Mouse (Mus musculus) limb, embryonic 15.5 days (tissue): Measurements from ENCODE around the gene Cyp2w1. TPM values are rescaled to one million over a fixed set of nuclear protein-coding genes. Genes with fewer than 3 reads are reported as not detected.

Experiments used
- ATAC-seq: fragments of 200-750 bp; cut with Nextera tagmentation; 2 replicates; pipeline ENCODE4 v1.8.0; 2017; ENCODE audit warnings: low read depth, moderate TSS enrichment; ENCODE audit not compliant: insufficient number of reproducible peaks, low FRiP score, low TSS enrichment
- H3K27ac ChIP-seq: fragments of 300-500 bp; sonication (generic); 2 replicates; pipeline ENCODE4 v1.5.1; 2015; ENCODE audit warnings: moderate library complexity, mild to moderate bottlenecking, inconsistent platforms
- H3K27me3 ChIP-seq: fragments of 300-500 bp; sonication (generic); 2 replicates; pipeline ENCODE4 v1.6.1; 2015; ENCODE audit warnings: inconsistent platforms
- H3K36me3 ChIP-seq: fragments of 300-500 bp; sonication (generic); 2 replicates; pipeline ENCODE4 v1.6.1; 2015; ENCODE audit warnings: inconsistent platforms
- H3K4me1 ChIP-seq: fragments of 300-500 bp; sonication (generic); 2 replicates; pipeline ENCODE4 v1.6.1; 2015; ENCODE audit warnings: inconsistent platforms
- H3K4me2 ChIP-seq: fragments of 300-500 bp; sonication (generic); 2 replicates; pipeline ENCODE4 v1.6.1; 2015; ENCODE audit warnings: mild to moderate bottlenecking, inconsistent platforms
- H3K4me3 ChIP-seq: fragments of 300-500 bp; sonication (generic); 2 replicates; pipeline ENCODE4 v1.5.1; 2015; ENCODE audit warnings: mild to moderate bottlenecking, inconsistent platforms
- H3K9ac ChIP-seq: fragments of 300-500 bp; sonication (generic); 2 replicates; pipeline ENCODE4 v1.6.1; 2015; ENCODE audit warnings: inconsistent platforms
- H3K9me3 ChIP-seq: fragments of 300-500 bp; sonication (generic); 2 replicates; pipeline ENCODE4 v1.6.1; 2016; ENCODE audit warnings: inconsistent platforms
- WGBS: fragments of 180-500 bp; shearing (Covaris S2); methylation state at CpG from one replicate; pipeline ENCODE4 v1.1.7; 2015; 5-methylcytosine and 5-hydroxymethylcytosine counted together
- polyA plus RNA-seq: library from polyadenylated mRNA; unstranded; fragments of >200 nt; fragmentation: Nextera tagmentation; extraction: Ambion mirVana; gene quantifications from 2 replicates; pipeline ENCODE4 v1.2.1, GENCODE M21; 2015

Gene Cyp2w1
- polyA plus RNA-seq, 1 experiment from 2014 or later, result 23.5 TPM

- no peaks in the 10 kb centered on the region for H3K36me3 ChIP-seq
- H3K9ac ChIP-seq, result no peak overlapping the region
- 62% methylated on average over 9 of the region's 9 CpGs for WGBS
- no peak overlapping the region for H3K4me3 ChIP-seq
- no peaks in the 10 kb centered on the region for H3K9me3 ChIP-seq
- H3K27ac ChIP-seq, result no peak overlapping the region
- no peak overlapping the region for H3K4me2 ChIP-seq
- H3K4me1 ChIP-seq, result peaks cover 24% of the 10 kb centered on the region
- no peak for ATAC-seq
- peaks cover 50% of the 10 kb centered on the region for H3K27me3 ChIP-seq
Measured at GRCm38 (mm10) chr5:139323260-139323924, 29.0 kb upstream of the Cyp2w1 start.

GRCm38 (mm10) chr5:139324045-139324491 is 28.3 kb upstream of the Cyp2w1 start:
- H3K4me2 ChIP-seq, result no peak overlapping the region
- H3K9me3 ChIP-seq, result no peaks in the 10 kb centered on the region
- H3K4me1 ChIP-seq, result peaks cover 24% of the 10 kb centered on the region
- no peaks in the 10 kb centered on the region for H3K36me3 ChIP-seq
- no peak overlapping the region for H3K9ac ChIP-seq
- H3K27ac ChIP-seq, result no peak overlapping the region
- 68% methylated on average over 5 of the region's 5 CpGs for WGBS
- H3K4me3 ChIP-seq, result no peak overlapping the region
- peaks cover 50% of the 10 kb centered on the region for H3K27me3 ChIP-seq
- ATAC-seq, result no peak

GRCm38 (mm10) chr5:139324691-139325394 is 27.6 kb upstream of the Cyp2w1 start:
- H3K4me2 ChIP-seq, result peak overlapping the region; percentile 98
- H3K4me3 ChIP-seq, result peak overlapping the region; percentile 57
- H3K27ac ChIP-seq, result no peak overlapping the region
- H3K36me3 ChIP-seq, result no peaks in the 10 kb centered on the region
- no peaks in the 10 kb centered on the region for H3K9me3 ChIP-seq
- H3K9ac ChIP-seq, result peak overlapping the region; percentile 59
- 2% methylated on average over 55 of the region's 62 CpGs for WGBS
- ATAC-seq, result peak; percentile 22; the same call in 1 of the 2 replicates
- peaks cover 50% of the 10 kb centered on the region for H3K27me3 ChIP-seq
- H3K4me1 ChIP-seq, result peaks cover 24% of the 10 kb centered on the region

- WGBS, result 3% methylated on average over 46 of the region's 61 CpGs
- peak; percentile 59; the same call in 1 of the 2 replicates for ATAC-seq
- peak within 1 kb of the TSS; percentile 57 for H3K4me3 ChIP-seq
- peak within 1 kb of the TSS; percentile 98 for H3K4me2 ChIP-seq
- peaks cover 50% of the 10 kb centered on the region for H3K27me3 ChIP-seq
- peaks cover 24% of the 10 kb centered on the region for H3K4me1 ChIP-seq
- H3K9ac ChIP-seq, result peak within 1 kb of the TSS; percentile 59
- H3K36me3 ChIP-seq, result no peaks in the 10 kb centered on the region
- no peaks in the 10 kb centered on the region for H3K9me3 ChIP-seq
- H3K27ac ChIP-seq, result no peak within 1 kb of the TSS
Measured at GRCm38 (mm10) chr5:139325395-139325966, 26.9 kb upstream of the Cyp2w1 start, which contains the start of gene Adap1. Gene Adap1, minus strand, starts transcription at chr5:139325622.

- Histone ChIP-seq H3K4me1 (peaks cover 29% of the 10 kb centered on the region), H3K4me2 (no peak overlapping the region), H3K4me3 (no peak overlapping the region), H3K9me3 (no peaks in the 10 kb centered on the region), H3K27ac (no peak overlapping the region), H3K36me3 (no peaks in the 10 kb centered on the region), H3K9ac (no peak overlapping the region), H3K27me3 (peaks cover 50% of the 10 kb centered on the region)
- WGBS, result 64% methylated on average over 13 of the region's 13 CpGs
- no peak for ATAC-seq
Measured at GRCm38 (mm10) chr5:139326111-139326696, 26.2 kb upstream of the Cyp2w1 start.

- no peaks in the 10 kb centered on the region for H3K36me3 ChIP-seq
- WGBS, result 70% methylated on average over 7 of the region's 7 CpGs
- no peak for ATAC-seq
- no peak overlapping the region for H3K4me3 ChIP-seq
- H3K27me3 ChIP-seq, result peaks cover 50% of the 10 kb centered on the region
- H3K4me2 ChIP-seq, result no peak overlapping the region
- H3K9ac ChIP-seq, result no peak overlapping the region
- H3K27ac ChIP-seq, result no peak overlapping the region
- H3K4me1 ChIP-seq, result peaks cover 35% of the 10 kb centered on the region
- H3K9me3 ChIP-seq, result no peaks in the 10 kb centered on the region
Measured at GRCm38 (mm10) chr5:139326986-139327633, 25.3 kb upstream of the Cyp2w1 start.

- Histone ChIP-seq H3K4me1 (peaks cover 36% of the 10 kb centered on the region), H3K27me3 (peaks cover 47% of the 10 kb centered on the region), H3K9ac (no peak overlapping the region), H3K27ac (no peak overlapping the region), H3K36me3 (no peaks in the 10 kb centered on the region), H3K4me3 (no peak overlapping the region), H3K4me2 (no peak overlapping the region), H3K9me3 (no peaks in the 10 kb centered on the region)
- no peak for ATAC-seq
- WGBS, result 67% methylated on average over 7 of the region's 7 CpGs
Measured at GRCm38 (mm10) chr5:139327634-139328020, 24.8 kb upstream of the Cyp2w1 start.

- Histone ChIP-seq H3K9me3 (no peaks in the 10 kb centered on the region), H3K27ac (no peak overlapping the region), H3K27me3 (peaks cover 16% of the 10 kb centered on the region), H3K4me3 (no peak overlapping the region), H3K4me2 (no peak overlapping the region), H3K36me3 (peaks cover 8% of the 10 kb centered on the region), H3K4me1 (peaks cover 17% of the 10 kb centered on the region), H3K9ac (no peak overlapping the region)
- no peak for ATAC-seq
- 65% methylated on average over 7 of the region's 7 CpGs for WGBS
Measured at GRCm38 (mm10) chr5:139330766-139331165, 21.7 kb upstream of the Cyp2w1 start.

DNA sequence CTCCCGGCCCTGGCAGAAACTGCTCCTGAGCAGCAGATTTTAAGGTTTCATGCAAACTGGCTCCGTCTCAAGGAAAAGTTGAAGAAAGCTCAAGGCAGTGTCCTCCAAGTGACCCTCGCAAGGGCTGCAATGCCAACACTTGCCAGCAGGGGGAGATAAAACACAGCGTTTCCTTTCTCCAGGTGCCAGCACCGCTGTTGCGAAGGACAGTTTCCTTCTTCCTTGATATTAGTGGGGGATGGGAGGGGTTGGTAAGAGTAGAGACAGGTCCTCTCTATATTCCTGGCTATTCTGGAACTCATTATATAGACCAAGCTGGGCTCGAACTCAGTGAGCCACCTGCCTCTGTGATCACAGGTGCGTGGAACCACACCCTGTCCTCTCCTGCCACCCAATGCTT is 20.7 kb upstream of the Cyp2w1 start:
- H3K4me3 ChIP-seq, result no peak overlapping the region
- no peak overlapping the region for H3K27ac ChIP-seq
- H3K36me3 ChIP-seq, result peaks cover 17% of the 10 kb centered on the region
- peaks cover 7% of the 10 kb centered on the region for H3K27me3 ChIP-seq
- ATAC-seq, result no peak
- H3K4me2 ChIP-seq, result no peak overlapping the region
- peaks cover 16% of the 10 kb centered on the region; the same call in 1 of the 2 replicates for H3K4me1 ChIP-seq
- H3K9me3 ChIP-seq, result no peaks in the 10 kb centered on the region
- H3K9ac ChIP-seq, result no peak overlapping the region
- 16% methylated on average over 8 of the region's 8 CpGs for WGBS

DNA sequence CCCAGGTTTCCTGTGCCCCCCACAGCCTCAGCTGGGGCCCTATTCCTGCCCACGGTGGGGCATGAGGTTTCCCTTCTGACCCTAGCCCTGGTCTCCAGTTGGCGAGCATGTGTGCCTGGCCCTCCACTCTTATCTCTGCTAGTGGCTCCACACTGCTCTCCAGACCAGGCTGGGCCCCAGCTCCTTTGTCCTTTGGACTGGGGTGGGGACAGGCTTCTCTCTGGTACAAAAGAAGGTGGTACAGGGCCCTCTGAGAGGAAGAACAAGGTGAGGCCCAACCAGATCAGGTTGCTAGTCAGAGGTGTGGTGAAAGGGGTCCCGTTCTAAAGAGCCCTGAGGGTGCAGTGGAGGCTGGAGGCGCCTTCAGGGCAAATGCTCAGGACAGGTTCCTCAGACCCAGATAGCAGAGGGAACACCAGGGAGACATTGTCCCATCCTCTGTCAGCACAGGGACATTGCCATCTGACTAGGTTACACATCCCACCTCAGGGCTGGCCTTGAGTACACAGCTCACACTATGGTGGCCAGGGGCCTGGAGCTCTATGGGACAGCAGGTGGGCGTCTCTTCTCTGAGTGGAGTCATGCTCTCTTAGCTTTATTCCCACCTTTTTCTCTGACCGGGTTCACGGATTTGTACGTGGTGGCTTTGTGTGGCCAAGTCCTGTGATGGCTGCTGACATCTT is 19.7 kb upstream of the Cyp2w1 start:
- Histone ChIP-seq H3K4me2 (no peak overlapping the region), H3K36me3 (peaks cover 26% of the 10 kb centered on the region), H3K27me3 (no peaks in the 10 kb centered on the region), H3K4me1 (peaks cover 16% of the 10 kb centered on the region; the same call in 1 of the 2 replicates), H3K9ac (no peak overlapping the region), H3K4me3 (no peak overlapping the region), H3K9me3 (no peaks in the 10 kb centered on the region), H3K27ac (no peak overlapping the region)
- WGBS, result 82% methylated on average over 8 of the region's 8 CpGs
- ATAC-seq, result no peak
